Mouse (Mus musculus): Measurements from ENCODE around the gene Usp25.

DNA sequence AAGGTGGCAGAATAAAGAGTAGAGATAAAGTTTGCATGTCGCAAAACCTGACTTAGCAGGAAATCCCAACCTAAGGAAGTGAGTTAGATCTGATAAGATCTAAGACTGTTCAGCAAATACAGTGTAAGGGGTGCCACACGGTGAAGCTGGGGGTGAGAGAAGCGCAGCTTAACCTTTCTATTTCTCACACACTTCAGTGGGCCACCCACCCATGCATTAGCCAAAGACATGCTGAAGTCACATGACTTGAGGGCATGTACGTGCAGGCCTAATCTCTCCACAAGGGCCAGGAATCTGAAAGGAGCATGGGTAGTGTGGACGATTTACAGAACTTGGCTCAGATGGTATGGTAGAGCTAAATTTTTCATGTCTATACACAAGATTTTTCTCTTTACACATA is 4.3 kb upstream of the Usp25 start:
- TF ChIP-seq POLR2A (IDR thresholded peaks at IDR 0.05; ENCODE audit: insufficient read depth, low read length) (no peak), CTCF (IDR thresholded peaks at IDR 0.05; ENCODE audit: low read depth, low read length) (no peak), EP300 (IDR thresholded peaks at IDR 0.05; ENCODE audit: insufficient read depth, low read depth, low read length) (no peak)
